Mouse (Mus musculus) MEL (cell line): ENCODE data around the gene Polr2h. TPM values are rescaled to one million over a fixed set of nuclear protein-coding genes. Genes with fewer than 3 reads are reported as not detected.

Experiments
- DNase-seq: peaks from one replicate; pipeline ENCODE4 v3.0.0; 2011; ENCODE audit warnings: low read depth, low spot score
- H3K27ac ChIP-seq: 2 replicates; pipeline ENCODE4 v1.5.1; 2012; ENCODE audit warnings: low read depth, mild to moderate bottlenecking, control low read depth, low read length, moderate library complexity; ENCODE audit not compliant: control insufficient read depth
- H3K27me3 ChIP-seq, 2 experiments: fragments of 150-350 bp in 1 of 2; sonication (generic) in 1 of 2; 2 replicates each; pipeline ENCODE4 v1.6.1; 2012; ENCODE audit warnings: low read length in 2 of 2, mild to moderate bottlenecking in 2 of 2, improper control_type of control experiment in 1 of 2, moderate library complexity in 1 of 2; ENCODE audit not compliant: insufficient read depth in 2 of 2, control insufficient read depth in 1 of 2
- H3K36me3 ChIP-seq, 2 experiments: 2 replicates each; pipeline ENCODE4 v1.6.1; 2012 to 2014; ENCODE audit warnings: low read length in 2 of 2, improper control_type of control experiment in 1 of 2, inconsistent platforms in 1 of 2, mild to moderate bottlenecking in 1 of 2; ENCODE audit not compliant: insufficient read depth in 2 of 2, control insufficient read depth in 1 of 2
- H3K4me1 ChIP-seq, 2 experiments: fragments of 150-350 bp in 1 of 2; sonication (generic) in 1 of 2; 2 replicates each; pipeline ENCODE4 v1.6.1; 2012; ENCODE audit warnings: low read length in 2 of 2, improper control_type of control experiment in 1 of 2, mild to moderate bottlenecking in 1 of 2; ENCODE audit not compliant: insufficient read depth in 2 of 2, control insufficient read depth in 1 of 2
- H3K4me3 ChIP-seq, 2 experiments: fragments of 150-350 bp in 1 of 2; sonication (generic) in 1 of 2; 2 replicates each; pipeline ENCODE4 v1.5.1; 2012; ENCODE audit warnings: low read depth in 2 of 2, low read length in 2 of 2, mild to moderate bottlenecking in 2 of 2, moderate library complexity in 2 of 2, control low read depth in 1 of 2, improper control_type of control experiment in 1 of 2; ENCODE audit not compliant: control insufficient read depth in 1 of 2, insufficient read depth in 1 of 2
- H3K79me2 ChIP-seq: 2 replicates; pipeline ENCODE4 v1.6.1; 2012; ENCODE audit warnings: mild to moderate bottlenecking, low read length, moderate library complexity; ENCODE audit not compliant: control insufficient read depth, poor library complexity, insufficient read depth
- H3K9ac ChIP-seq: 2 replicates; pipeline ENCODE4 v1.6.1; 2012; ENCODE audit warnings: low read depth, mild to moderate bottlenecking, control low read depth, low read length, moderate library complexity; ENCODE audit not compliant: control insufficient read depth, poor library complexity, severe bottlenecking
- H3K9me3 ChIP-seq: fragments of 150-350 bp; sonication (generic); replicated peaks from 2 replicates; pipeline ENCODE4 v1.6.1; 2012; ENCODE audit warnings: mild to moderate bottlenecking, low read length, improper control_type of control experiment, moderate library complexity; ENCODE audit not compliant: insufficient read depth
- CHD1 ChIP-seq: IDR thresholded peaks from 2 replicates; pipeline ENCODE4 v1.6.1; 2012; ENCODE audit warnings: low read depth, mild to moderate bottlenecking, inconsistent platforms, low read length, improper control_type of control experiment
- CTCF ChIP-seq, 3 experiments: IDR thresholded peaks in 2 of 3; conservative IDR thresholded peaks in 1 of 3; 2 replicates each; pipeline ENCODE4 v1.5.1; 2011 to 2012; ENCODE audit warnings: low read length in 3 of 3, low read depth in 2 of 3, mild to moderate bottlenecking in 2 of 3, improper control_type of control experiment in 1 of 3, inconsistent platforms in 1 of 3, mixed read lengths in 1 of 3, moderate library complexity in 1 of 3; ENCODE audit not compliant: control insufficient read depth in 1 of 3, insufficient read depth in 1 of 3, poor library complexity in 1 of 3, severe bottlenecking in 1 of 3
- E2F4 ChIP-seq: IDR thresholded peaks from 2 replicates; pipeline ENCODE4 v1.6.1; 2011; ENCODE audit warnings: low read depth, low read length, improper control_type of control experiment, borderline replicate concordance
- ELF1 ChIP-seq: IDR thresholded peaks from 2 replicates; pipeline ENCODE4 v1.6.1; 2014; ENCODE audit warnings: low read depth, mild to moderate bottlenecking, inconsistent platforms, low read length, improper control_type of control experiment, moderate library complexity
- EP300 ChIP-seq, 2 experiments: IDR thresholded peaks; 2 replicates each; pipeline ENCODE4 v1.6.1; 2011; ENCODE audit warnings: improper control_type of control experiment in 2 of 2, low read length in 2 of 2, low read depth in 1 of 2, mild to moderate bottlenecking in 1 of 2
- ETS1 ChIP-seq: IDR thresholded peaks from 2 replicates; pipeline ENCODE4 v1.6.1; 2012; ENCODE audit warnings: low read depth, mild to moderate bottlenecking, inconsistent platforms, low read length, improper control_type of control experiment, moderate library complexity
- GABPA ChIP-seq: IDR thresholded peaks from 2 replicates; pipeline ENCODE4 v1.6.1; 2012; ENCODE audit warnings: low read depth, mild to moderate bottlenecking, inconsistent platforms, low read length, improper control_type of control experiment, moderate library complexity
- GATA1 ChIP-seq: IDR thresholded peaks from 2 replicates; pipeline ENCODE4 v1.6.1; 2011; ENCODE audit warnings: low read depth, low read length, improper control_type of control experiment
- KAT2A ChIP-seq: conservative IDR thresholded peaks from 2 replicates; pipeline ENCODE4 v1.6.1; 2012; ENCODE audit warnings: low read depth, low read length, improper control_type of control experiment, inconsistent platforms
- MAFK ChIP-seq: IDR thresholded peaks from 2 replicates; pipeline ENCODE4 v1.6.1; 2011; ENCODE audit warnings: low read depth, mild to moderate bottlenecking, low read length, improper control_type of control experiment, borderline replicate concordance
- MAX ChIP-seq: IDR thresholded peaks from 2 replicates; pipeline ENCODE4 v1.6.1; 2011; ENCODE audit warnings: low read length, improper control_type of control experiment
- MAZ ChIP-seq: IDR thresholded peaks from 2 replicates; pipeline ENCODE4 v1.6.1; 2012; ENCODE audit warnings: low read depth, mild to moderate bottlenecking, inconsistent platforms, low read length, improper control_type of control experiment
- MEF2A ChIP-seq: IDR thresholded peaks from 2 replicates; pipeline ENCODE4 v1.6.1; 2014; ENCODE audit warnings: low read depth, mild to moderate bottlenecking, inconsistent platforms, low read length, improper control_type of control experiment; ENCODE audit not compliant: poor library complexity, insufficient replicate concordance, severe bottlenecking; ENCODE audit errors: extremely low read depth
- MYB ChIP-seq: IDR thresholded peaks from 2 replicates; pipeline ENCODE4 v1.6.1; 2011; ENCODE audit warnings: mild to moderate bottlenecking, low read depth, low read length, improper control_type of control experiment
- MYC ChIP-seq: IDR thresholded peaks from 2 replicates; pipeline ENCODE4 v1.6.1; 2011; ENCODE audit warnings: low read depth, mild to moderate bottlenecking, low read length, improper control_type of control experiment, moderate library complexity
- POLR2AphosphoS2 ChIP-seq: IDR thresholded peaks from 2 replicates; pipeline ENCODE4 v1.6.1; 2011; ENCODE audit warnings: low read length, improper control_type of control experiment
- SMC3 ChIP-seq: IDR thresholded peaks from 2 replicates; pipeline ENCODE4 v1.6.1; 2011; ENCODE audit warnings: low read depth, low read length, improper control_type of control experiment
- TAL1 ChIP-seq: IDR thresholded peaks from 2 replicates; pipeline ENCODE4 v1.6.1; 2012; ENCODE audit warnings: mild to moderate bottlenecking, inconsistent platforms, low read length, moderate library complexity, mixed read lengths
- TBP ChIP-seq: IDR thresholded peaks from 2 replicates; pipeline ENCODE4 v1.8.0; 2011; ENCODE audit warnings: low read depth, low read length, improper control_type of control experiment
- TCF12 ChIP-seq: IDR thresholded peaks from 2 replicates; pipeline ENCODE4 v1.6.1; 2014; ENCODE audit warnings: low read depth, mild to moderate bottlenecking, inconsistent platforms, low read length, improper control_type of control experiment, moderate library complexity
- UBTF ChIP-seq: IDR thresholded peaks from 2 replicates; pipeline ENCODE4 v1.6.1; 2012; ENCODE audit warnings: low read depth, mild to moderate bottlenecking, inconsistent platforms, low read length, improper control_type of control experiment, moderate library complexity, borderline replicate concordance; ENCODE audit not compliant: insufficient read depth
- ZC3H11A ChIP-seq: IDR thresholded peaks from 2 replicates; pipeline ENCODE4 v1.6.1; 2012; ENCODE audit warnings: low read depth, mild to moderate bottlenecking, inconsistent platforms, low read length, improper control_type of control experiment
- ZKSCAN1 ChIP-seq: IDR thresholded peaks from 2 replicates; pipeline ENCODE4 v1.6.1; 2012; ENCODE audit warnings: low read depth, mild to moderate bottlenecking, inconsistent platforms, low read length, improper control_type of control experiment, moderate library complexity
- polyA plus RNA-seq, 2 experiments: library from polyadenylated mRNA; stranded (reverse) in 1 of 2; unstranded in 1 of 2; fragments of >175 nt in 1 of 2; fragments of >200 nt in 1 of 2; gene quantifications; 2 replicates each; pipeline versions ENCODE4 v1.2.1 to v1.2.4; 2012; ENCODE audit warnings: low replicate concordance in 2 of 2, low read depth in 1 of 2; ENCODE audit not compliant: insufficient read length in 2 of 2, insufficient read depth in 1 of 2, missing spikeins in 1 of 2
- total RNA-seq: library from RNA; depleted of rRNA; stranded (reverse); fragments of 300-350 nt; gene quantifications from 2 replicates; pipeline ENCODE4 v1.2.3, GENCODE M21; 2012

The Polr2h gene
- total and polyA plus RNA-seq, 3 experiments, result 95.4 to 180 TPM; not detected in 1

GRCm38 (mm10) chr16:20676702-20677101, 40.8 kb upstream of the Polr2h start:
- no peak overlapping the region for H3K27ac ChIP-seq

GRCm38 (mm10) chr16:20677380-20677779, 40.1 kb upstream of the Polr2h start:
- TF ChIP-seq TCF12, result no peak
- TF ChIP-seq E2F4, result no peak
- TF ChIP-seq TAL1, result no peak
- no peak for TF ChIP-seq UBTF
- TF ChIP-seq MAX, result no peak
- TF ChIP-seq ELF1, result no peak
- TF ChIP-seq MYC, result no peak
- no peak for TF ChIP-seq MYB
- Histone ChIP-seq H3K36me3 (peaks cover 50 to 51% of the 10 kb centered on the region in 2 experiments), H3K9ac (0 out of 2 replicates have a peak overlapping the region, but pooled peaks have one; percentile 17), H3K27ac (peak overlapping the region; percentile 21), H3K9me3 (no peaks in the 10 kb centered on the region), H3K79me2 (peaks cover 64% of the 10 kb centered on the region), H3K4me1 (peaks cover 11 to 35% of the 10 kb centered on the region in 2 experiments), H3K27me3 (no peaks in the 10 kb centered on the region), H3K4me3 (no peak overlapping the region)
- no peak for DNase-seq

More at GRCm38 (mm10) chr16:20676702-20677101, 40.8 kb upstream of the Polr2h start:
- peaks cover 11 to 35% of the 10 kb centered on the region in 2 experiments for H3K4me1 ChIP-seq
- H3K36me3 ChIP-seq, result peaks cover 44 to 50% of the 10 kb centered on the region in 2 experiments
- no peaks in the 10 kb centered on the region for H3K27me3 ChIP-seq
- peak; percentile 55 for DNase-seq
- H3K9ac ChIP-seq, result no peak overlapping the region
- no peak for TF ChIP-seq ETS1
- peak in 1 of 3 experiments; percentile 4; a peak in 1 of 6 replicates for TF ChIP-seq CTCF (IDR thresholded peaks at IDR 0.05 in 2 of 3, conservative IDR thresholded peaks at IDR 0.05 in 1 of 3; ENCODE audit: control insufficient read depth in 1 of 3, insufficient read depth in 1 of 3, low read depth in 2 of 3, low read length in 3 of 3, poor library complexity in 1 of 3, severe bottlenecking in 1 of 3)
- no peak overlapping the region for H3K4me3 ChIP-seq
- H3K9me3 ChIP-seq, result no peaks in the 10 kb centered on the region
- peaks cover 64% of the 10 kb centered on the region for H3K79me2 ChIP-seq

GRCm38 (mm10) chr16:20677974-20678675, 39.3 kb upstream of the Polr2h start:
- H3K27me3 ChIP-seq, result no peaks in the 10 kb centered on the region
- peak overlapping the region; percentile 21; the same call in 1 of the 2 replicates for H3K27ac ChIP-seq
- peaks cover 58% of the 10 kb centered on the region for H3K79me2 ChIP-seq
- H3K9ac ChIP-seq, result 0 out of 2 replicates have a peak overlapping the region, but pooled peaks have one; percentile 17
- H3K9me3 ChIP-seq, result no peaks in the 10 kb centered on the region
- peaks cover 11 to 35% of the 10 kb centered on the region in 2 experiments for H3K4me1 ChIP-seq
- H3K4me3 ChIP-seq, result no peak overlapping the region
- peak; percentile 91 for DNase-seq
- H3K36me3 ChIP-seq, result peaks cover 50 to 54% of the 10 kb centered on the region in 2 experiments
- TF ChIP-seq TBP, result no peak
- no peak for TF ChIP-seq CTCF (IDR thresholded peaks at IDR 0.05 in 2 of 3, conservative IDR thresholded peaks at IDR 0.05 in 1 of 3; ENCODE audit: control insufficient read depth in 1 of 3, insufficient read depth in 1 of 3, low read depth in 2 of 3, low read length in 3 of 3, poor library complexity in 1 of 3, severe bottlenecking in 1 of 3)
- TF ChIP-seq KAT2A, result no peak
- no peak for TF ChIP-seq ZC3H11A
- TF ChIP-seq GATA1, result no peak
- TF ChIP-seq ZKSCAN1, result no peak
- peak in 1 of 2 experiments; percentile 36; a peak in 1 of 4 replicates for TF ChIP-seq EP300 (IDR thresholded peaks at IDR 0.05; ENCODE audit: low read depth in 1 of 2, low read length in 2 of 2)
- 0 out of 2 replicates have a peak, but pooled peaks have one; percentile 14 for TF ChIP-seq GABPA
- TF ChIP-seq SMC3, result no peak
- no peak for TF ChIP-seq TCF12
- no peak for TF ChIP-seq E2F4
- TF ChIP-seq TAL1, result no peak
- TF ChIP-seq MAFK, result no peak
- no peak for TF ChIP-seq MEF2A
- TF ChIP-seq MAZ, result no peak
- TF ChIP-seq POLR2AphosphoS2, result peak; percentile 38; the same call in 1 of the 2 replicates
- TF ChIP-seq CHD1, result no peak
